Comparison of ENCODE assay signal across 8 mouse cellular contexts in the genomic region with DNA sequence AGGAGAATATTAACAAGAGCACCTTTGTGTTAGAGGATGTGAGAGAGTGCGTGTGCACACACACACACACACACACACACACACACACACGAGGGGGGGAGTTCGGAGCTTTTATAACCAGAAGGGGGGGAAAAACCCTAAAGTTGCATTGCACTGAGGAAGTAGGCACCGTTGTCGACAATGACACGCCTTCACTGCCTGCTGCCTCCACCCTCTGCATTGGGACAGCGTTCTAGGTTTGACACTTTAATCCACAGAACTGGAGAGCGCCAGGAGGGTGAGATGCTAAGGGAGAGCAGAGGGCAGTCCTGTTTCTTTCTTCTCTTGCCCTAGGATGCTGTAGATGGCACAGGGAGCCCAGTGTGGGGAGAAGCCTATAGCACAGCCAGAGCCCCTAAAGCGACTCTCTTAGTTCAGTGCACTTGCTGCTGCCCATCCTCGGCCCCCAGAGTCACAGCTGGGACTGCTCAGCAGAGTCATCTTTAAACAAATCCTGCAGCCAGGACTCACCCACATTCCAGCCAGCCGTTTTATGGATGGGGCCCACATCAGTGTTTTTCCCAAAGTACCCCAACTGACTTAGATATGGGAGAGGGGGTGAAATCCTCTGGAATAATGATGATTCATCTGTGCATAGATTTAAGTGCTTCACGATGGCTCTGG. TPM values are rescaled to one million over a fixed set of nuclear protein-coding genes. Genes with fewer than 3 reads are reported as not detected.
DNase-seq lines count a peak whose midpoint lies in the region; ATAC-seq lines count a peak whose summit lies in the region.

No protein-coding gene starts in this region.

- H3K9me3 ChIP-seq in liver, embryonic 11.5 days (ENCODE audit: control insufficient read depth, low read length) = no peaks in the 10 kb centered on the region
- no peaks in the 10 kb centered on the region for H3K9me3 ChIP-seq in liver, embryonic 12.5 days (replicated peaks)
- no peaks in the 10 kb centered on the region for H3K9me3 ChIP-seq in intestine, embryonic 16.5 days (ENCODE audit: control insufficient read depth, low read length)

- peak; percentile 34 for DNase-seq in liver, embryonic 11.5 days (ENCODE audit: low spot score)
- DNase-seq in spleen, postnatal 36 days (ENCODE audit: low spot score in 2 of 2) = peak; percentile 77 to 80
- DNase-seq in adrenal gland, adult 18-20 months (ENCODE audit: low spot score in 2 of 2) = no peak
- DNase-seq in testis, postnatal 10 days (ENCODE audit: low spot score) = no peak

- no peak overlapping the region for H3K4me2 ChIP-seq in liver, embryonic 11.5 days
- H3K4me2 ChIP-seq in liver, embryonic 12.5 days = no peak overlapping the region
- no peak overlapping the region for H3K4me2 ChIP-seq in intestine, embryonic 16.5 days (ENCODE audit: low read depth, low read length)

- peaks cover 4% of the 10 kb centered on the region; the same call in 1 of the 2 replicates for H3K36me3 ChIP-seq in liver, embryonic 11.5 days (ENCODE audit: control insufficient read depth, insufficient read depth, low read length)
- peaks cover 13% of the 10 kb centered on the region for H3K36me3 ChIP-seq in liver, embryonic 12.5 days
- H3K36me3 ChIP-seq in intestine, embryonic 16.5 days (ENCODE audit: control insufficient read depth, insufficient read depth, low read length) = peaks cover 7% of the 10 kb centered on the region; the same call in 1 of the 2 replicates

- H3K27ac ChIP-seq in liver, embryonic 11.5 days (ENCODE audit: low read depth, low read length) = no peak overlapping the region
- no peak overlapping the region for H3K27ac ChIP-seq in liver, embryonic 12.5 days
- peak overlapping the region; percentile 52 for H3K27ac ChIP-seq in intestine, embryonic 16.5 days (ENCODE audit: low read length)

- H3K27me3 ChIP-seq in liver, embryonic 11.5 days (replicated peaks; ENCODE audit: control insufficient read depth, insufficient read depth, low read length) = no peaks in the 10 kb centered on the region
- H3K27me3 ChIP-seq in liver, embryonic 12.5 days (replicated peaks) = 0 out of 2 replicates have a peak, but pooled peaks cover 5% of the 10 kb centered on the region
- no peaks in the 10 kb centered on the region for H3K27me3 ChIP-seq in intestine, embryonic 16.5 days (replicated peaks; ENCODE audit: control insufficient read depth, insufficient read depth, low read length)

- H3K4me1 ChIP-seq in liver, embryonic 11.5 days (replicated peaks; ENCODE audit: control insufficient read depth, insufficient read depth, low read length) = peaks cover 27% of the 10 kb centered on the region
- peaks cover 58% of the 10 kb centered on the region for H3K4me1 ChIP-seq in liver, embryonic 12.5 days
- peaks cover 53% of the 10 kb centered on the region for H3K4me1 ChIP-seq in intestine, embryonic 16.5 days (ENCODE audit: control insufficient read depth, insufficient read depth, low read length)

- H3K9ac ChIP-seq in liver, embryonic 11.5 days (ENCODE audit: low read depth, low read length) = no peak overlapping the region
- H3K9ac ChIP-seq in liver, embryonic 12.5 days = no peak overlapping the region
- no peak overlapping the region for H3K9ac ChIP-seq in intestine, embryonic 16.5 days (ENCODE audit: low read depth, low read length)

- no peak overlapping the region for H3K4me3 ChIP-seq in liver, embryonic 11.5 days (ENCODE audit: low read depth, low read length)
- no peak overlapping the region for H3K4me3 ChIP-seq in liver, embryonic 12.5 days
- H3K4me3 ChIP-seq in intestine, embryonic 16.5 days (ENCODE audit: low read length) = no peak overlapping the region

- 59% methylated on average over 12 of the region's 12 CpGs for WGBS in liver, embryonic 11.5 days
- 49% methylated on average over 12 of the region's 12 CpGs for WGBS in liver, embryonic 12.5 days (ENCODE audit: insufficient replicate concordance)
- WGBS in intestine, embryonic 16.5 days = 44% methylated on average over 12 of the region's 12 CpGs

- ATAC-seq in liver, embryonic 11.5 days (replicated peaks; ENCODE audit: low FRiP score) = no peak
- no peak for ATAC-seq in liver, embryonic 12.5 days
- 0 out of 2 replicates have a peak, but pooled peaks have one; percentile 10 for ATAC-seq in common myeloid progenitor, adult 5-6 weeks (replicated peaks; ENCODE audit: low read depth, poor library complexity, severe bottlenecking)
- ATAC-seq in intestine, embryonic 16.5 days = no peak
- ATAC-seq in frontal cortex, adult (ENCODE audit: low TSS enrichment) = no peak

RNA-seq across cellular contexts. Expression of gene Hacl1, which starts 23.9 kb away (rescaled TPM):
- polyA plus RNA-seq in liver, embryonic 11.5 days (2014; fragmentation: Nextera tagmentation; extraction: Ambion mirVana) = 8.1 and 10.5 TPM in 2 replicates
- polyA plus RNA-seq in liver, embryonic 12.5 days (2016; fragmentation: Nextera tagmentation; extraction: Ambion mirVana) = 7.4 and 9.8 TPM in 2 replicates
- total RNA-seq in common myeloid progenitor, adult 5-6 weeks (2017) = 25.5 and 27.5 TPM in 2 replicates
- polyA plus RNA-seq in intestine, embryonic 16.5 days (2015; fragmentation: Nextera tagmentation; extraction: Ambion mirVana) = 19.9 and 26.1 TPM in 2 replicates
- total RNA-seq in adrenal gland, adult 18-20 months (2021) = 10 to 100 TPM; 46.3 to 46.8 TPM

RNA-seq across cellular contexts. Expression of gene Btd, which starts 24.2 kb away (rescaled TPM):
- 11.4 and 13.3 TPM in 2 replicates for polyA plus RNA-seq in liver, embryonic 11.5 days (2014; fragmentation: Nextera tagmentation; extraction: Ambion mirVana)
- 8.8 and 9.6 TPM in 2 replicates for polyA plus RNA-seq in liver, embryonic 12.5 days (2016; fragmentation: Nextera tagmentation; extraction: Ambion mirVana)
- total RNA-seq in common myeloid progenitor, adult 5-6 weeks (2017) = 12.2 and 13.1 TPM in 2 replicates
- 30.0 and 31.2 TPM in 2 replicates for polyA plus RNA-seq in intestine, embryonic 16.5 days (2015; fragmentation: Nextera tagmentation; extraction: Ambion mirVana)
- 10 to 100 TPM; 41.3 to 57.0 TPM for total RNA-seq in adrenal gland, adult 18-20 months (2021)

RNA-seq across cellular contexts. Expression of gene Gm49387, which starts 24.4 kb away (rescaled TPM):
- polyA plus RNA-seq in liver, embryonic 11.5 days (2014; fragmentation: Nextera tagmentation; extraction: Ambion mirVana) = 0.19 and 1.9 TPM in 2 replicates
- 0.37 and 1.3 TPM in 2 replicates for polyA plus RNA-seq in liver, embryonic 12.5 days (2016; fragmentation: Nextera tagmentation; extraction: Ambion mirVana)
- not detected in 2 replicates for total RNA-seq in common myeloid progenitor, adult 5-6 weeks (2017)
- 3.0 and 4.3 TPM in 2 replicates for polyA plus RNA-seq in intestine, embryonic 16.5 days (2015; fragmentation: Nextera tagmentation; extraction: Ambion mirVana)
- not detected for total RNA-seq in adrenal gland, adult 18-20 months (2021)

Comparison
In these comparisons a context has a peak if more than half of its experiments do, and no peak if none do; other contexts are left out.
1. DNase-seq: peak in liver, embryonic 11.5 days (single experiment) and spleen, postnatal 36 days (2 of 2); none in adrenal gland, adult 18-20 months (0 of 2) and testis, postnatal 10 days (single experiment).